Mouse (Mus musculus) layer of hippocampus, postnatal 14 days (tissue): ENCODE results near the gene S100a13. TPM values are rescaled to one million over a fixed set of nuclear protein-coding genes. Genes with fewer than 3 reads are reported as not detected.
A peak's percentile ranks its signal among the peaks of the same experiment; 100 is the strongest.

Experiments
- DNase-seq, 2 experiments: peaks; one replicate each; pipeline ENCODE4 v3.0.0; 2021 to 2022; ENCODE audit warnings: low spot score in 2 of 2, mixed read lengths in 1 of 2
- long read RNA-seq, 2 experiments: library from polyadenylated mRNA; stranded (forward); transcript quantifications; one replicate each; pipeline ENCODE4 v2.0.0; 2021
- total RNA-seq, 2 experiments: library from RNA; stranded (reverse); gene quantifications; 2 replicates each; pipeline ENCODE4 v1.2.3; 2021

Gene S100a13
- total RNA-seq, result 10 to 100 TPM; 27.1 to 29.7 TPM
- long read RNA-seq, experiment 1, partial matches to known transcripts, result 15 of 15 reads
- long read RNA-seq, experiment 1, other reads (novel, unspliced or antisense), result 0 of 15 reads
- long read RNA-seq, experiment 2, partial matches to known transcripts, result 55 of 61 reads
- long read RNA-seq, experiment 2, other reads (novel, unspliced or antisense), result 3 of 61 reads

- peak; percentile 37 to 55 for DNase-seq
These were observed at the start of gene S100a13, which contains the start of gene S100a1 for GRCm38 (mm10) chr3:90513796-90514590. Gene S100a13 (plus strand): TSS chr3:90514435. Gene S100a1 (minus strand): TSS chr3:90514392.

- no peak for DNase-seq
These were observed 49.6 kb upstream of the S100a13 start for GRCm38 (mm10) chr3:90464552-90465080.

DNA sequence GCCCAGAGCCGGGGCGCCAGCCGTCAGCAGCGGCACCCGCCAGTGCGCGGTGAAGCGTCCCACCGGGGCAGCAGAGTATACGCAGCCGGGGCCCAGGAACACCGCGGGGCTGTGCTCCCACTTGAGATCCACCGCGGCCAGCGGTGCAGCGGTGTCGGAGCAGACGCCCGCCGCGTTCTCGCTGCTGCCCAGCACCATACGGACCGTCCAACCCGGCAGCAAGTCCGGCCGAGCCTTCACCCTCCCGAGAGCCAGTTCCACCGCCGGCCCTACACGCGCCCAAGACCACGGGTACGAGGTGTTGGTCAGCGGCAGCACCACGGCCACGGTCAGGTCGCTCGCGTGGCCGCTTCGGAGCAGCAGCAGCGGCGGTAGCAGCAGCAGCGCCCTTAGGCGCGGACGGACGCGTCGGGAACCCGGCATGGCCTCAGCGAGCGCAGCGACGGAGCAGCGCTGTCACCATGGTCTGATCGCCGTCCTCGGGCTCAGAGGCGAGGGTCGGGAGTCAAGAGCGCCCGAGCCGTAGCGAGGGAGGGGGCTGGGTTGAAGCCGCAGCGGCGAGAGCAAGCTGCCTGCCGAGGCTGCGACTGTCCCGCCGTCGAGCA, 49.1 kb upstream of the S100a13 start:
- DNase-seq, result no peak

- DNase-seq, result no peak
These were observed 48.4 kb upstream of the S100a13 start, which contains the start of gene Npr1 for GRCm38 (mm10) chr3:90465686-90466310. Gene Npr1 (minus strand): TSS chr3:90465866.

DNA sequence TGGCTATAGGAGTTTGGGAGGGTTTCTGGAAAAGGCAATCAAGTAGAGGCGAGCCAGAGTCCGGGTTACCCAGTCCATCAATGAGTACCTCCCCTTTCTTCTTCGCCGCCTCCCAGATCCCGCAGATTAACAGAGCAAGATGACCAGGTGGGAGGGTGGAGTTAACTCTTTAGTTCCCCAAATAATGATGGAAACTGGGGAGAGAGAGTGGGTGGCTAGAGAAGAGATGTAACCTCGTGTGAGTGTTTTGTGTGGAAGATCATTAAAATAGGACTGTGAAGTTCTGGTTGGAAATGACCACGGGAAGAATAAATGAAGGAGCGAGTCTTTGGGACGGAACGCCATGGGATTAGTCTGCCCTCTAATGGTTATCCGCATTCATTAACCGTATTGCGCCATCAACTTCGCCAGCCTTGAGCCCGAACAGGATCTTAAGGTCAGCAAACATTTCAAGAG, 47.9 kb upstream of the S100a13 start:
- peak; percentile 44 to 79 for DNase-seq

DNA sequence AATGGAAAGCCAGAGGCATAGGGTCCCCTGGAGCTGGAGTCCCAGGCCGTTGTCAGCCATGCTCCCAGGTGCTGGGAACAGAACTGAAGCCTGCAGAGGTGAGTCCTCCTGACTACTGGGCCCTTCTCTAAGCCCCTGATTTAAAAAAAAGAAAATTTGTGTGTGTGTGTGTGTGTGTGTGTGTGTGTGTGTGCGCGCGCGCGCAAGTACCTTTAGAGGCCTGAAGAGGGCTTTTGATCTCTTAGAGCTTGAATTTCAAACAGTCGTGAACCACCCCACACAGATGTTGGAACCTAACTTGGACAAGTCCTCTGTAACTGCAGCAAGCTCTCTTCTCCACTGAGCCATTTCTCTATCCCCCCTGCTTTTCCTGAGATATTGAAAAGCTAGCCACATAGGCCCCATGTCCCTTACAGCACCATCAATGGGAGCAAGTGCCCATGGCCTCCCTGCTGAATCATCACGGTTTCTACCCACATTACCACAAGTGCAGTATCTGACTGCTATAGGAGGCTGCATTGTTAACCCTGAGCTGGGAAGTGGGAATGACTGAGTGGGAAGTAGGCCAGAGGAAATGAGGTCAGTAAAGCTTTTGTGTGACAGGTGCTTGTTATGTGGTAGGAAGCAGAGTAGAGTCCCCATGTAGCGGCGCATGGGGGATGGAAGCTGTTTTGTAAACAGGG, 46.5 kb upstream of the S100a13 start:
- DNase-seq, result no peak

DNA sequence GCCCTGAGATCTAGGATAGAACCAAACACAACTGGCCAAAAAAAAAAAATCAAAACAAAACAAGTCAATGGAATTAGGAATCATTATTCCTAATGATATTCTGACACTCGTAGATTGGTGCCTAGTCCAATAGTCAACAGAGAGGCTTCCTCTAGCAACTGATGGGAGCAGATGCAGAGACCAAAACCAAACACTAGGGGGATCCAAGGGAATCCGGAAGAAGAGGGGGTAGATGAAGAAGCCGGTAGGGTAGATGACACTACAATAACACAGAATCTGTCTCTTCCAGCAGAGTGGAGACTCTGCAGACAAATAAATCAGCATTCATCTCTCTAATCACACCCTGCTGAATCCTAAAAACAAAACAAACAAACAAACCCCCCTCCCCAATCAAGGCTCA, 42.0 kb upstream of the S100a13 start:
- DNase-seq, result no peak

GRCm38 (mm10) chr3:90475151-90475830, 38.9 kb upstream of the S100a13 start:
- no peak for DNase-seq

DNA sequence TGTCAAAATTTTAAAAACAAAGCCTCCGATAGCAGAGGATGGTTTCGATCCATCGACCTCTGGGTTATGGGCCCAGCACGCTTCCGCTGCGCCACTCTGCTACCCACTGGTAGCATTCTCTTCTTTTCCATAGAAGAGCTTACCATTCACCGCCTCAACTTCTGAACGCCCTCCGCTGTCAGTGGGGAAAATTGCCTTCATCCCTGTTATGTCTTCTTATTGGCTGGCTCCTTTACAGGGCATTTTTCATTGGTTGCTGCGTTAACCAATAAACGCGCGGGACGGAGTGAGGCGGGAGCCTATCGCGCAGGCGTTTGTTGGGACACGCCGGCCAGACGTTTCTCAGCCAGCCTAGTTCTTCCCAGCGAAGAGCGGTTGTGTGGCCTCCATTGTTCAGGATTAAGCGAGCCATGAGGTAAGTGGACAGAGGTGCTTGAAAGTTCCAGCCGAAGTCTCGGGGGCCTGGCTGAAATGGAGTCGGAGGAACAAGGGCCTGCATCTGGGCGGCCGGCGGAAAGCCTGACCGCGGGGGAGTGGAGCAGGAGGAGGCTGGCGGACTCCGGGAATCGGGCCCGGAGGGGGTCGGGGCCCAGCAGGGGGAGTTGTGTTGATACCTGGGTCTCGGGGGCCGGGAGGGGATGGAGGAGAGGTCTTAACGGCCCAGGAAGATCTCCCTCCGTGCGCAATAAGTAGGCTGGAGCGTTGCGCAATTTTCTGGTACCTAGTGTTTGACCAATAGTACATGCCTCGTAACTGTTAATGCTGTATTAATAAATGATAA, 38.2 kb upstream of the S100a13 start, which contains the start of gene Ilf2:
Gene Ilf2, plus strand, starts transcription at position 296 of the 781 bp plus-strand sequence.
- DNase-seq, result peak; percentile 96 to 98

GRCm38 (mm10) chr3:90486998-90487397, 27.2 kb upstream of the S100a13 start:
- no peak for DNase-seq

DNA sequence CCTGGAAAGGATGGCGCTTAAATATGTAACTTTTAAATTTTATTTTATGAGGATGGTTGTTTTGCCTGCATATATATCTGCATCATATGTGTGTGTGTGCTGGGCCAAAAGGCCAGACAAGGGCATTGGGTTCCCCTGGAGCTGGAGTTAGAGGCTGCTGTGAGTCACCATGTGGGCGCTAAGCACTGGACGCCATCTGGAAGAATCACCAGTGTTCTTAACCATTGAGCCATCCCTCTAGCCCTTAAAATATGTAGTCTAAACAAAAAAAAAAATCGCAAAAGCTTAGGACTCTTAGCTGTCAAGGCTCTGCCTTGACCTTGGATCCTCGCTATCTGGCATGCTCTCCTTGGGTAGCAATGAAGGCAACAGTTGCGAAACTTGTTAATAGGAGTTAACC, 25.7 kb upstream of the S100a13 start:
- DNase-seq, result no peak

GRCm38 (mm10) chr3:90490696-90491256, 23.5 kb upstream of the S100a13 start, which contains the start of gene Snapin:
Gene Snapin (minus strand): TSS chr3:90491033.
- peak; percentile 95 to 96 for DNase-seq

GRCm38 (mm10) chr3:90491350-90491749, 22.9 kb upstream of the S100a13 start:
- peak in 1 of 2 experiments; percentile 58 for DNase-seq

DNA sequence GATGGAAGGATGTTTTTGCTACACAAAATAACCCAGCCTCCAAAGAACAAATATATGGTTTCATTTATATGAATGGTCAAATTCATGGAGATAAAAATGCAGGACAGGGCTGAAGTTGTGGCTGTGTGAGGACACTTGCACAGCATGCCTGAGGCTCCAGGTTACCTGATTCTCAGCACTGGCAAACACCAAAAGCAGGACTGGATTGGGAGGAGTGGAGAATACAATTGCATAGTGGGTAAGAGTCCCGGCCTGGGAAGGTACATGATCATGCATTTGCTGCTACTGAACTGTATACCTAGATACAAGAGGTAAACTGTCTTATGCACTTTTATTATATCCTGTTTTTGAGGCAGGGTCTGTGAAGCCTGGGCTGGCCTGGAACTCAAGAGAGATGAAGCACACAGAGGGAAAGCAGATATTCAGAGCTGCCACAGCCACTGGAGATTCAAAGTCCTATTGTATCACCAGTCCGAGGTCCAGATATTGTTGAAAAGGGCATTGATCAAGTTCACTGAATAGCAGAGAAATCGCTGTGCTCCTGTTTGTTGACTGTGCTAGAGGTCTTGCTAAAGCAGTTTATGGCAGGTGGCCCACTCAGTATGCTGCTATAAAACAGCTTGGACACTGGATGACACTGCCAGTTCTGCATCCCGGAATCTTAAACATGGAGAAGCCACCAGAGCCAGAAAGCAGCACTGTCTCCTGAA, 20.2 kb upstream of the S100a13 start:
- no peak for DNase-seq

DNA sequence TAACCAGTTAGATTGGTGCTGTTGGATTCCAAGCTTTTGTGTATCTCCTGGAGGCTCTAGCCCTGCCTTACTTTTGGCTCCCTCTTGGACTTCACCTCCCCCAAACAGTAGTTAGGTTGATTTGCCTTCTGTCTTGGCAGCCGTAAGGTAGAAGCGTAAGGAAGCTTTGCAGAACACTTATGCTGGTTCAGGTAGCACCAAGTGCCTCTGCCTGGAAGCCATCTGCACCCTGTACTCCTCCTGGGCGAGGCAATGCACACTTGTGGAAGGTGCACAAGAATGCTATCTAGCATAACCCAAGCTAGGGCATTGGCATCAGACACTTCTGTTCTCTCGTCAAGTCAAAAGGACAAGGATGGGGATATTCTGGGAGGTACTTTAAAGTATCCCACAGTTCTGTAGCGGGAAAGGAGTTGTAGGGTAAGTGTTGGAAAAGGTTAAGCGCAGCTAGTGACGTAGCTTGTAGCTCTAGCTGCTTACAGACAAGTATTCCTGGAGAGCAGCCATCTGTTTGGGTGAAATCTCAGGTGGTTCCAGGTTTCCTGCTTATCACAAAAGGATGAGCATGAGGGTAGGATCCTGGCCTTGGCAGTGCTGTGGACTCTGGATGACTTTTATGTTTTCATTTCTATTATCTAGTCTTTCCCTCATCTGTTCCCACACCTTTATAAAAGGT, 18.2 kb upstream of the S100a13 start:
- DNase-seq, result no peak

DNA sequence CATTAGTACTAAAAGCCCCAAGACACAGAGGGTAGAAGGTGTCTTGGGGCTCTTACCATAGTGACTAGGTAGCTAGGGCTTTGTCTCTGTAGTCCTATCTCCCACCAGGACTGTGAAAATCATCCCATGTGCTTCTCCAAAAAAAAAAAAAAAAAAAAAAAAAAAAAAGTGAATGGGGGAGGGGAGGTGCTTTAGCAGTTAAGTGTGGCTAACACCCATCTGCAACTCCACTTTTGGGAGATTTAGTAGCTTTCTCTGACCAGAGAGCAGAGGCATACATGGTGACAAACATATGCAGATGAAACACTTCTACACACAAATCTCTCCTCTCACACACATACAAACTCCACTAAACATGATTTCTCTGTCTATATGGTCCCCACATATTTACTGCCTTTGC, 16.6 kb upstream of the S100a13 start:
- no peak for DNase-seq

GRCm38 (mm10) chr3:90503444-90503843, 10.8 kb upstream of the S100a13 start:
- DNase-seq, result no peak

- DNase-seq, result no peak
These were observed 9.0 kb upstream of the S100a13 start for GRCm38 (mm10) chr3:90505216-90505615.
